Mouse (Mus musculus) Muller cell, postnatal 12 days (primary cell): Measurements from ENCODE around the gene Smg6.

Experiments used
- DNase-seq: peaks from one replicate; pipeline ENCODE4 v3.0.0-alpha.2; 2015; ENCODE audit errors: inconsistent ontology term

Smg6 gene

DNA sequence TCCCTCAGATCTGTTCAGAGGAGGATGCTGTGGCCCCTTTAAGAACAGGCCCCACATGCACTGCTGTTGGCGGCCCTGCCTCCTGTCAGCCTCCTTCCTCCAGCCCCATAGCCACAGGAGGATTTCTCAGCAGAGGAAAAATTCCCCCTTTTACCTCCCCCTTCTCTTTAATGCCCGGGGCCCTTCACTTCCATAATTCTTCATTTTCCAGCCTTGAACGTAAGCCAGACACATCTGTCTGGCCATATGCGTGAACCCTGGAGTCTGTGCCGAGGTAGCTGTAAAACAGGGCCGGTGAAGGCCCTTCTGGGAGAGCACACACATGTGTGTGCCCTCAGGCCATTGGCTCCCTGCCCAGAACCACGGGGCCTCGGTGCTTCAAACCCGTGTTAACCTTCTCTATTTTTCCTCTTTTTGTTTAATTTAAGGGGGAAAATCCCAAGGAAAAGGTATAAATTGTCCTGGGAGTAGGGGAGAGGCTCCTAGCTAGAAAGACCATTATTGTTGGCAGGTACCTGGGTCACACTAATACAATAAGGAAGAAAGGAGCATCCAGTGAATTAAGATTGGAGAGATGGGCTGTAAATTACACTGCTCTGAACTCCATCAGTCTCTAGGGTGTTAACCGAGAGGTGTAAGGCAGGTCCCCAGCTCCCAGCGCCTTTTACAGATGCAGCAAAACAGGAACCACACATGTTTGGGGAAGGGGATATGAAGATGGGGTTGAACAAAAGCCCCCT lies 221.7 kb downstream of the Smg6 start:
- peak; percentile 74 for DNase-seq

GRCm38 (mm10) chr11:75147846-75148168 lies 222.2 kb downstream of the Smg6 start:
- no peak for DNase-seq

- no peak for DNase-seq
These were observed 222.9 kb downstream of the Smg6 start for GRCm38 (mm10) chr11:75148332-75149035.

DNA sequence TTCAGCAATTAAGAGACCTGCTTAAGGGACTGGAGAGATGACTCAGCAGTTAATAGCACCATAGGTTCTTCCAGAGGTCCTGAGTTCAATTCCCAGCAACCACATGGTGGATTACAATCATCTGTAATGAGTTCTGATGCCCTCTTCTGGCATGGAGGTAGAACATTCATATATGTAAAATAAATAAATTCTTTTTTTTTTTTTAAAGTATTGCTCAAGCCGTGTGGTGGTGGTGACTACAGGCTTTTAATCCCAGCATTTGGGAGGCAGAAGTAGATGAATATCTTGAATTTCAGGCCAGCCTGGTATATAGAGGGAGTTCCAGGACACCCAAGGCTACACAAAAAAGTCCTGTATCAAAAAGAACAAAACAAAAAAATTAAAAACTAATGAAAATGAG lies 224.7 kb downstream of the Smg6 start:
- DNase-seq, result no peak

DNA sequence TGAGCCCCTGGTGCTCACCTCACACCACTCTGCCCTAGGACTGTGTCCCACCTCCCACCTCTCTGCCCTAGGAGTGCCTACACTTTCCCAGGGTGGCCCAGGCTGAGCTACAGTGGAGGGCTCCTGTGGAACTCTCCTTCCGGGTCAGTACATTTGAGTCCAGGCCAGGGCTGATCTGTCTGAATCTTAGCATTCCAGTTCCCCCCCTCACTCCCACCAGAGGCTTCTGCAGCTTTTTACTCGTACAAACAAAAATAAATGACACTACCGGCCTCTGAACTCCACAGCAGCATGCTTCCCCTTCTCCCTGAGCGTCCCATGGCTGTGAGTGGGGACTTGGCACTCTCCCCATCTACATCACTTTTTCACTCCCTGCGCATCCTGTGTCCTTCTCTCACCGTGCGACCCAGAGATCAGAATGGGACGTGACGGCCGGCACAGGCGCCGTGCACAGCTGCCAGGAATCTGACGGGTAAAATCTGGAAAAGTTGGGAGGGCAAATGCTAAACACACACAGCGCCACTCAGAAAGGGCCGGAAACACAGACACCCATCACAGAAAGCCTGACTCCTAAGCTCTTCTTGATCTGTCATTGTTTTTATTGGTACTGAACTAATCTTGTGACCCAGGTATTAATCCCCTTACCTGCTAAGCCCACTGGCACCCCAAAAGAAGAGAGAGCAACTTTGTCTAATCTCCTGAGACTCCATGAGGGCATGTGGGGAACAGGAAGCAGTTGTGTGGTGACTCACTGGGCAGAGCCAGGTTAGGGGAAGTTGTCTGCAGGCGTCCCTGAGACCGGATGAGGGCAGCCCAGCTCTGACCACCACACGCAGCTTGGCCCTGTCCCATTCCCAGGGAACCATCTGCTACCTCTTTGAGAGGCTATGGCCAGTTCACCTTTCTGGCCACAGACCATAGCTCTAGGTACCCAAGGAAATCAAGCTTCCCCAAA lies 227.3 kb downstream of the Smg6 start:
- DNase-seq, result no peak

GRCm38 (mm10) chr11:75154053-75154585 lies 228.5 kb downstream of the Smg6 start:
- no peak for DNase-seq

GRCm38 (mm10) chr11:75155985-75156384 lies 230.4 kb downstream of the Smg6 start:
- no peak for DNase-seq

- no peak for DNase-seq
These were observed 230.8 kb downstream of the Smg6 start for GRCm38 (mm10) chr11:75156416-75156815.

DNA sequence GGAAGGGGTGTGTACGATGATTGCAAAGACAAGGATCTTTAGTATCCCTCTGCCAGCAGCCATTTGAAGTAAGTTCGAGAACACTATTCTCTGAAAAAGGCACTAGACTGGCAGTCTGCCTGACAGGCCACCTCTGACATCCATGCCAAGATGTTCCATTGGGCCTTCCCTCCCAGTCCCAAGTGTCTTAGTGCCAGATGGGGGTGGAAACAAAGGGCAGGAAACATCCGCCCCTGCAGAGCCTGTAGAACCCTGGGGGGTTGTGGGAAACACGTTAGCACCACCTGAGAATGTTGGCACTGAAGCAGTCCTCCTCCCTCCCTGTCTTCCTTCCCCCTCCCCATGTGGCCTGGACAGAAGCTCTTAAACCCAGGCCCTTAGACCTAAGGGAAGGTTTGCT lies 231.4 kb downstream of the Smg6 start:
- DNase-seq, result no peak

DNA sequence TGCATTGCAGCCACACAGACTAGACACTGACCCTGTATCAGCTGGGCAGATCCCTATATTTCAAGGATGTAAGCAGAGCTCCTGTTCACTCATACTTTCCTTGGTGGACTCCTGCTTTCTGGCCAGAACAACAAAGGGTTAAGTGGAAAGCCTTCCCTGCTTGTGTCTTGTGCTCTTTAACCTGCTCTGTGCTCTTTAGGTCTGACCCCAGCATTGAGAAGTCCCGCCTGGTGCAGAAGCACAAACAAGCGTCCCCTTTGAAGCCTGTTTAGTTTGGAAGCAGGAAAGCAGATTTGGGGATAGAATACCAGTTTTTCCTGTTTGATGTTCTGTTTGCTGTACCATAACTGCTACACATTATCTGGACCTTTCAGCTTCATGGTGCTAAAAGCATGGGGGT lies 232.3 kb downstream of the Smg6 start:
- DNase-seq, result no peak

- DNase-seq, result no peak
These were observed 232.8 kb downstream of the Smg6 start for GRCm38 (mm10) chr11:75158432-75158831.

GRCm38 (mm10) chr11:75159564-75159963 lies 233.9 kb downstream of the Smg6 start:
- no peak for DNase-seq

DNA sequence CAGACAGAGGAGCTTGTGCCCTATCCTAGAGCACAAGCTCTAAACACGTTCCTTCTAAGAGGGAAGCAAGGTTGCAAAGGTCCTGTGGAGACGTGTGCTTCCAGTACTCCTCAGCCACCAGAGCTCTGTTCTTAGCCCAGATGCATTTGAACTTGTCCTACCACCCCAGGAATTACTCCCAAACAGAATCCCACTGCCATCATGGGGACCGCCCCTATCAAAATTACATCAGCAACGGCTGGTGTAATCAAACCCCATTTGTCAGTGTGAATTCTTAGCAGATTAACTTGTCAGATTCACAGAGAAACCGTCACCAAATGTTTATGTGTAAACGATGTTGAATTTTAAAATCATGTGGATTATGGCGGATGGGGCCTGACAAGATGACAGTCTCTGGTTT lies 235.3 kb downstream of the Smg6 start:
- DNase-seq, result no peak

DNA sequence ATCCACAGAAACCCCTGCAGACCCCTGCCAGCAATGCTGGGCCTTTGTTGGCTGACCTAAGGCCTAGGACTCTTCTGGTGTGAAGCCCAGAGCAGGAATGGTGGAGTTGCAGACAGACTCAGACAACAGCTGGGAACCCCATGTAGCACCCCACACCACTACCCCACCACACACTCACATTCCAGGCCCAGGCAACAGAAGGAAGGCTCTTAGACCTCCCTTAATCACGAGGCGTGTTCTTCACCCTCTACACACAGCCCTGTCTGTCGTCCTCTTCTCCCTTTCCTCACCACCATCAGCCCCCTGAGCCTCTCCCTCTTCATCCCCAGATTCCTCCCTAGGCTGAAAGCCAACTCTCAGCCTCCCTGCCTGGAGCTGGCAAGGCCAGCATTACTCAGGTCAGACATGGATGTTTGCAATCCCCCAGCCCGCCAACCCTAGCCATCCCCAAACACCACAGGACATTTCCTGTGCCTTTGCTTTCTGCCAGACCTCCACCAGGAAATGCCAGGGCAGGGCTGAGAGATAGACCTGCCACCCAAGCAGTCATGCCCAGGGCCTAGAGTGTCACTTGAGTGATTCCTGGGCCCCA lies 235.9 kb downstream of the Smg6 start:
- peak; percentile 44 for DNase-seq

GRCm38 (mm10) chr11:75162591-75163080 lies 237.0 kb downstream of the Smg6 start:
- no peak for DNase-seq

DNA sequence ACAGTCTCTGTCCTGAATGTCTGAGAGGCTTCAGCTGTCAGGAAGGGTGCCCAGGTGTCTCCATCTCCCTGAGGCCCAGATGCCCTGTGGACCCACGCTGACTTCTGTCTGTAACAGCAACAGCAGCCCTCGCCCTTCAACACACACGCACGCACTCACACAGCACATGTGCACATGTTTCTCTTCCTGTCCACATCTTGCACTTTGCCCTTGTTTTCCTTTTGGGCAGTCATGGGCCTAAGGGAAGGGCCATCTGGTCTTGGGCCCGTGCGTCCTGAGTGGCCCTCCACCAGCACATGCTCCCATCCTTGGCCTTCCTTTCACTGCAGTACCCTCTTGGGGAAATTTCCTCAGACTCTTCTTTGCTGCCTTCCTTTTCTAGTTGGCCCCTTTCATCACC lies 237.8 kb downstream of the Smg6 start:
- no peak for DNase-seq

- no peak for DNase-seq
These were observed 238.4 kb downstream of the Smg6 start for GRCm38 (mm10) chr11:75164051-75164450.

DNA sequence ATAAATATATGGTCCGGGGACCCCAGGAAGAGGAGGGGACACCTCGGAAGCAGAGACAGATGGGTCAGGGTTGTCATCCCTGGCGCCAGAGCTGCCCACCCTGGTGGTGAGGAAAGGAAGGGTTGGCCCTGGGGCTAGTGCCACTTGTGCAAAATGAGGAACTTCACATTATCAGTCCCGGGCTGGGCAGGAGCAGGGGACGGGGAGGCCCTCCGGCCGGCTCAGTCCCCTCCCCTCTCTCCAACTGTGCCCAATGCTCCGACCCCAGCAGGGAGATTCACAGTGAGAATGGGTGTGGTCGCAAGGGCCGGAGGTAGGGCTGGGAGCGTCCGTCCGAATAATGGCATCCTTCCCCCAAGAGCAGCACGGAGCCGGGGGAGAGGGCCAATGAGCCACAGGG lies 239.1 kb downstream of the Smg6 start:
- no peak for DNase-seq

GRCm38 (mm10) chr11:75165441-75166192 lies 240.0 kb downstream of the Smg6 start:
- DNase-seq, result peak; percentile 72

DNA sequence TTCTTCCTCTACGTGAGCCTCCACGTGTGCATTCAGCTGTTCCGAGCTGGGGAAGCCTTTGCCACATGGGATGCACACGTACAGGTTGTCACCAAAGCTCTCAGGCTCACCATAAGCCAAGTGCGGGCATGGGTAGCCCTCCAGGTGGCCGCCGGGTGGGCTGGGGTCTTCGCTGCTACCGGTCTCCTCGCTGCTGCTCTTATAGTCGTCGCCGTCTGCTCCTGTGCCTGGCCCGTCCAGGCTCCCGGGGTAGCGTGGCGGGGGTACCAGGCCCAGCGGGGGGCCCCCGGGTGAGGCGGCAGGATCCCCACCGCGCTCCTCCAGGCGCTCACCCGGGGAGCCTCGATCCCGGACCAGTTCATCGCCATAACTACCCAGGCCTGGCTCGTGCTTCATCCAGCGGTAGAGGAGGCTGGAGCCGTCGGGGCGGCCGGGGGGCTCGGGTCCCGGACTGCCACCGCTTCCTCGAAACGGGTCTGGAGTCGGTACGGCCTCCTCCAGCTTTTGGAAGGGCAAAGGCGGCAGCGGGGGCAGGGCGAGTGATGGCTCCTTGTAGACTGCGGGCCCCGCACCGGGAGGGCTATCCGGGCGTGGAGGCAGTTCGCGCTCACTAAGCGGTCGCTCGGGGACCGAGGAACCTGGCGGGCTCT lies 240.7 kb downstream of the Smg6 start:
- no peak for DNase-seq
